Mouse (Mus musculus) layer of hippocampus, adult 18-20 months (tissue): ENCODE results near the gene Kif13a. TPM values are rescaled to one million over a fixed set of nuclear protein-coding genes. Genes with fewer than 3 reads are reported as not detected.

ENCODE experiments used
- DNase-seq, 2 experiments: peaks; one replicate each; pipeline ENCODE4 v3.0.0; 2022; ENCODE audit warnings: low spot score in 2 of 2
- total RNA-seq, 2 experiments: library from RNA; stranded (reverse); gene quantifications; 2 replicates each; pipeline ENCODE4 v1.2.3; 2021

Kif13a gene
- total RNA-seq, 2 experiments from 2014 or later: 23.4 to 23.5 TPM

DNA sequence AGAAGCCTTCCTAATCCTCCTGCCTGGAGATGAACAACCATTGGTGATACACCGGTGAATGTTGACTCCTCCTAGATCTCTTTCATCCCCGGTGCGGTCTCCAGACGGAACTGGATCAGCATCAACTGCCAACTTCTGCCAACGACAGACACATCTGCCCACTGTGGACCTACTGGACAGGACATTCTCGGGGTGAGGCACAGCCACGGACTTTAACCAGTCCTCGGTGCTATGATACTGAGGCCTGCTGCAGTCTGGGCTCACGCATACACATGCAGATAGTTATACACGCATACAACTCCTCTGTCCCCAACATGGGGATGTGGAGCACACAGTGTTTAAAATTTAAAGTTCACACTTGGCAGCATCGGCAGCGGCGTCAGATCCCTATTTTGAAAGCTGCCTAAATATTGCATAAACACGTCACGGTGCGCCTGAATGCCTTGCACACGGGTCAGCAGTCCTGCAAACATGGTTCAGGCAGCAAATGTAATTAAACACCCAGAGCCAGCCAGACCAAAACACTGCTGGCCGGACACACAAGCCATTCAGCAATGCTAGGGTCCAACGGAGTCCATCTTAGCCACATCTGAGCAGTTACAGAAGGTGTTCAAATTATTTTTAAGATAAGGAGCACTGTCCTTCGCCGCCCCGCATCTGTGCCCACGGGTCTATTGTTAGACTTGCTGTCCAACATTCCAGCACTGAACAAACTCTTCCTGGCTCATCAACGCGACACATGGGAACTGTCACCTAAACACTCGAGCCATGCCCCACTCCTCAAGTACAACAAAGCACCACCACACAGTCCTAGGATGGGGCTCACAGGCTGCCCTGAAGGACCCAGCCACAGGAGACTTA, 44.5 kb downstream of the Kif13a start:
- DNase-seq: no peak

- no peak for DNase-seq
Observed at GRCm38 (mm10) chr13:46883976-46884375, 45.7 kb downstream of the Kif13a start.

GRCm38 (mm10) chr13:46883381-46883780, 46.3 kb downstream of the Kif13a start:
- no peak for DNase-seq

- DNase-seq: no peak
Observed at GRCm38 (mm10) chr13:46880736-46881135, 48.9 kb downstream of the Kif13a start.

DNA sequence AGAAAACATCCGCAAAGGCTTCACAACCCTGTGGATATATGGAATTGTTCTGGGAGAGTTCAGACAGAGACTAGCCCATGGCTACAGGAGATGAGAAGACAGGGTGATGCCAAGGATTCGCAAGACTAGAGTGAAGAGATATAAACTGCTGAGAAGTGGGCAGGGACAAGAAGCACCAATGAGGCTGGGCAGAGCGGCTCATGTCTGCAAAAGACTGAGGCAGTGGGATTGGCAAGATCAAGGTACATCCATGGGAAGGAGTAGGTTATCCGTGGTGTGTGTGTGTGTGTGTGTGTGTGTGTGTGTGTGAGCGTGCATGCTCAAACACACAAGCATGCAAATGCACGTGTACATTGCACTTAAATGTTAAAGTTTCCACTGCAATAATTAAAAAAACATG, 49.4 kb downstream of the Kif13a start:
- no peak for DNase-seq

- DNase-seq: no peak
Observed at GRCm38 (mm10) chr13:46877049-46877448, 52.6 kb downstream of the Kif13a start.

DNA sequence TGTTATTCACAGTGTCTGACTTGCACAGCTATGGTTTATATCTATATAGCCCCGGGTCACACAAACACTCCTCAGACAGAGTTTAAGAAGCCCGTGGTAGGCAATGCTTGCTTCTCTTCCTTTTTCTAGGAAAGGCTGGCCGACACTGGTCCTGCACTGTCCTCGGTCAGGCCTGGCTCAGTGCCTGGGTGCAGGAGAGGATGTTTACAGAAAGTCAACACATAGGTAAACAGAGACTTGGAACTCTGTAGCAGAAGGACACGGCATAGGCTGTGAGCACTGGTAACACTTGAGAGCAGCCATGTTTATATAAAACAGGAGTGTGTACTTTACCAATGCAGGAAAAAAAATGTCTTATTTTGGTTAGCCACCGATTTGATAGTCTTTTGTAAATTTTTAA, 54.3 kb downstream of the Kif13a start:
- no peak for DNase-seq

- no peak for DNase-seq
Observed at GRCm38 (mm10) chr13:46872732-46873131, 56.9 kb downstream of the Kif13a start.

DNA sequence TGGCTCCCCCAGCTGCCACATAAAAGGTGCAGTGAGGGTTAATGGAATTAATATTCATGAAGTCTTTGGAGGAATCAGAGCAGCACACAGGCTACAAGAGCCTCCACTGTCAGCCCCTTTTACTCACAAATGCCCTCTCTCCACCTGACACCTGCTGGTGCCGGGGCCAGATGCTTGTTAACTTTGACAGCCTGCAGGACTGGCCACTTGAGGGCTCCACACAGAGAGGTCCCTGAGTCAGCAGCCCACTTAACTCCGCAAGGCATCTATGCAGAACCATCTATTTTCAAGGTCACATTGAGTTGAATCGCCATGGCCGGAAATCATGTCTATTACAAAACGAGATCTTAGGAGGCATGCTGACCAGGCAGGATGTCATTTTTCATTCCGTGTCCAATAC, 57.5 kb downstream of the Kif13a start:
- DNase-seq: no peak

DNA sequence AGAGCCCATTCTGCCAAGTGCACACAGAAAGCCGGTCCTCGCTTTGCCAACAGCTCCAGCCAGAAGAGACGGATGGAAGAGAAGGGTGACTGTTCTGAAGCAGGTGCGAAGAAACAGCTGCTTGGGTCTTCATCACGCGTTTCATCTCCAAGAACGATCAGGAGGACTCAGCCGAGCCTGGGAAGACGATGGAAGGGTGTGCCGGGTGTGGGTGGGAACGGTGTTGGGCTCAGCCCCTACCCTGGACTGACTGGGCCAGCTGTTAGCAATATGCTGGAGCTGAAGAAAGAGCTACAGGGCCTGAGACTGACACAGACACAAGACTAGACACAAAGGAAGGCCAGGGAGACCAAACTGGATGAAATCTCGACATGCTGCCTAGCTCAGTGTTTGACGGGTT, 60.2 kb downstream of the Kif13a start:
- DNase-seq: no peak

DNA sequence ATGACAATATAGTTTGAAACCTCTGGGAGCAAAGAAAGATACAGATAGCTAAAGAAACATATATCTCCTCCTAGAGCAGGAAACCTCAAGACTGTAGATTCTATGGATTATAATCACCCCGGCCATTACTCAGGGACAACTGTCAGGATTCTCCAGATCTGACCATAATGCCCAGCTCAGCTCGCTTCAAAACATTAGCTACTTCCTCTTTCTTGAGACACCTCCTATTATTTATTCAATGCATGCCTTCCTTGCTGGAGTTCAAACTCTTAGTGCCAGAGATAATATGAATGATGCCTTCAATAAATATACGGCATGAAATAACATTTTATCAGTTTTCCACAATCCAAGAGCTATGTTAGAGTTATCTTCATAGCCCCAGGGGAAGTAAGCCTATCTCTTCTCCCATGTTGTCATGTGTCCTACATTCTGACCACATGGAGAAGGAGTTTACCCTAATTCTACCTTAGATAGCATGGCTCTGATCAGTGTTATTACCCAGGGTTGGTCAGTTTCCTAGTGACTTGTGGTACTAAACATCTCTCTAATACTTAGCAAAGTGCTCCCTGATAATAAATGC, 66.4 kb downstream of the Kif13a start:
- DNase-seq: no peak

GRCm38 (mm10) chr13:46859876-46860275, 69.8 kb downstream of the Kif13a start:
- no peak for DNase-seq

- DNase-seq: no peak
Observed at GRCm38 (mm10) chr13:46859173-46859572, 70.5 kb downstream of the Kif13a start.

DNA sequence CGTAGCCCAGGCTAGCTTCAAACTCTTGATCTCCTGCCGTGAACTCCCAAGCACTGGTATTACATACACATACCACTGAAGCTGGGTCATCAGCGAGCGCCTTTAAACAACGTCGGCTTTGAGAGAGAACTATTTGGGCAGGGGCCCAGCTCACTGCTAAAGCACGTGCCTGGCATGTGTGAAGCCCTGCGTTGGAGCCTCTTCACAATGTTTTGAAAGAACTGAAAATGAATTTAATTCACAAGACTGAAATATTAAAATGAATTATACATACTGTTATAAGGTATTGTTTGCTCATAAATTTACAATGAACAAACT, 70.9 kb downstream of the Kif13a start:
- DNase-seq: no peak

DNA sequence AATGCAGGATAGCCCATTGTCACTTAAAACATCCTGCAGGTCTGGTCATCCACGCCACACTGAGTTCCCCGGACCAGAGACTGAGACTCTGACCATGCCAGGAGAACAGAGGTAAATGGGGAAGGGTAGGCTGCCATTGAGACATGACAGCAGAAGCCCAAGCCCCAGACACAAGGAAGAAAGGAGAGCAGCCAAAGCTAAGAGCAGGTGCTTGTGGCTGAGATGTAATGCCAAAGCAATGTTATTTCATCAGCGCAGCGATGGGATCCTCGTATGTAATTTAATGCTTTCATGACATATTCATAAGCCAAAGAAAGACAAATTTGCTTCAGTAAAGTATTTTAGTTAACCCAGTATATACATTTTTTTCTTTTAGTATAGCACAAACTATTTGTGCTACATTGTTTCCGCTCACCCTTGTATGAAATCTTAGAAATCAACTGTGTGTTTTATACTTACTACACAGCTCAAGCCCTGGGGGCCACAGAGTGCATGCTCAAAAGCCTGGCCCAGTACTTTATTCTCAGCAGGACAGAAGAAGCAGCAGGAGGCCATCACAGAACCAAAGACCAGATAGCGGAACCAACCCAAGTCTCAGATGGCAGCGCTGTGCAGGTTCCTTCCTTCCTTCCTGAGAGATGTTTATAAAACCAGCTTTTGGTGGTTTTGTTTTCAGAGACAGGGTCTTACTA, 71.4 kb downstream of the Kif13a start:
- DNase-seq: no peak

DNA sequence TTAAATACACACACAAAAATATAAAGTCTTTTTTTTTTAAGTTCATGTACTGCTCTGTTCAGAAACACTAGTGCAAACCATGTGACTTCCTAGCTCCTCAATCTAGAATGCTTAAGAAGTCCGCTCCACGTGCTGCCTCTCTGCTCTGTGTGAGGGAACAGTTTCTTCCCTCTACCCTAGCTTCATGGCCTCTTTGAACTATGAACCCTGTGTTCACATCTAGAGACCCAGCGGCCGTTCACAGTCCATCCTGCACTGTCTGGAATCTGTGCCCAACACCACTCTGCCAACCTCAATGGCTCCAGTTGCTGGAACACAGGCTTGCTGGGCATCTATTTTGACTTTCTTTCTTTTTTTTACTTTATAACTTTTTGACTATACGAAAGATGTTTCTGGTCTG, 75.2 kb downstream of the Kif13a start:
- DNase-seq: no peak

GRCm38 (mm10) chr13:46852470-46852869, 77.2 kb downstream of the Kif13a start:
- no peak for DNase-seq

- DNase-seq: no peak
Observed at GRCm38 (mm10) chr13:46845456-46845855, 84.2 kb downstream of the Kif13a start.

DNA sequence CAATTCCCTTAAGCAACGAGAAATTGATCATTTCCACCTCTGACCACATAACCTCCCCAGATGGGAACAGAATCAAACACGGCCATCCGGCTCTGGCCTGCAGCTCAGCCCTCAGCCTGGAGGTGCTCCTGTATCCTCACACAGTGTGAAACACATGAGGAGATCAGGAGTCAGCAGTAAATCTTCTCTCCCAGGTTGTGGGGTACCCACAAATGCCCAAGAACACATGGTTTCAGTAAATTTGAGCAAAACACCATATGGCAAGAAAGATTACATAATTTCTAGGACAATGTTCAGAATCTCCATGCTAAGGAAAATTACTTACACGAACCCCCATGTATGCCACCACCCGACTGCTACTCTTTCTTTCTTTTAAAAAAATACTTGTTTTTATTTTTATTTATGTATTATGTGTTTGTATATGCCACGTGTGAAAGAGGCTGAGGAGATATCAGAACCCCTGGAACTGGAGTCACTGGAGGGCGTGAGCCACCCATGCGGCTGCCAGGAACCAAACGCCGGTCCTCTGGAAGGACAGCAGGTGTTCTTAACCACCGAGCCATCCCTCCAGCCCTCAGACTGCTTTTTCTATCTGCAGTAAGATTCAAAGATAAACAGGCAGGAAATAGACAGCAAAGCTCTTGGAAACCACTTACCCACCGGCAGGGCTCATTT, 85.0 kb downstream of the Kif13a start:
- DNase-seq: peak in 1 of 2 experiments; percentile 28

- no peak for DNase-seq
Observed at GRCm38 (mm10) chr13:46843646-46844045, 86.0 kb downstream of the Kif13a start.

DNA sequence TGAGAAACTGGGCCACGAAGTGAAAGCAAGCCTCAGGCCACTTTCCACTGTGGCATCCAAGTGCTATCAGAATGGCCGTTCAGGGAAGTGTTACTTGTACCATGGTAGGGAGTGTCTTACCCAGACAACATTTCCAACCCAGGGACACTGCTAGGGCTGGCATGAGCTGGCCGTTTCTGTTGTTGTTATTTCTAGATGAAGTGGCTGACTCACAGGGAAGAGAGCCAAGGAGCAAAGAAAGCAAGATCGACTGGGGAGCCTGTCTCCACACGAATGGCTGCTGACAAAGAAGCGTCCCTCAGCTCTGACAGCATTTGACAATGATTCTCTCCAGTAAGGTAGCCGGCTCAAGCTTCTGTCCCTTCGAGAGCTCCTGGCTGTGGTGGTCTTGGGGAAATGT, 87.5 kb downstream of the Kif13a start:
- DNase-seq: no peak

DNA sequence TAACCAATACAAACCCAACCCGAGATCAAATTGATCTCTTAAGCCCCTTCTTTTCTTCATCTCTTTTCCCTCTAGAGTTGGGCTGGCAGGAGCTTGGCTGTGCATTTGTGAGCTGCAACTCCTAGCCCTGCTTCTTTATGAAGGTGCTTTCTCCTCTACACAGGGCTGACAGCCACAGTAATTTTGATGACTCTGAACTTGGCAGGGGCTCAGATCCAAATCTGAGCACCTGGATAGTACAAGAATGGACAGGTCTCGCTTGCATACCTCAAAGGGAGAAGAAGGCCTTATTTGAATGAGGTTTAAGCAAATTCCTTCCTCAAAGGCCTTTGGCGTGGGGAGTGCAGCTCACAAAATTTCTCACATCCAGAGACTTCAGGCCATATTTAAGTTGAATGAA, 88.0 kb downstream of the Kif13a start:
- DNase-seq: no peak
